Mouse (Mus musculus) gastrocnemius, postnatal 10 days (tissue): ENCODE results near the gene Wdr54. TPM values are rescaled to one million over a fixed set of nuclear protein-coding genes. Genes with fewer than 3 reads are reported as not detected.
"Not testable (repeated sequence)": the region's sequence is repeated elsewhere in the genome, so short reads cannot be mapped to it uniquely, and the experiment has no call there.

Experiments
- DNase-seq: peaks from one replicate; pipeline ENCODE4 v3.0.0; 2021; ENCODE audit warnings: mixed read lengths
- total RNA-seq, 2 experiments: library from RNA; stranded (reverse); gene quantifications; 2 replicates each; pipeline ENCODE4 v1.2.3; 2021

Wdr54 gene
- total RNA-seq, 2 experiments from 2014 or later = 0.43 to 1.4 TPM

DNA sequence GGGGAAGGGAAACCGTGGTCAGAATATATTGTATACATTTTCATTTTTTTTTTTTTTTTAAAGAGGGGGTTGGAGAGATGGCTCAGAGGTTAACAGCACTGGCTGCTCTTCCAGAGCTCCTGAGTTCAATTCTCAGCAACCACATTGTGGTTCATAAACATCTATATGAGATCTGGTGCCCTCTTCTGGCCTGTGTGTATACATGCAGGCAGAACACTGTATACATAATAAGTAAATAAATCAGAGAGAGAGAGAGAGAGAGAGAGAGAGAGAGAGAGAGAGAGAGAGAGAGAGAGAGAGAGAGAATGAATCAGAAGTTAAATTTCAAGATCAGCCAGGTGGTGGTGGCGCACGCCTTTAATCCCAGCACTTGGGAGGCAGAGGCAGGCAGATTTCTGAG is 3.3 kb upstream of the Wdr54 start:
- not testable (repeated sequence) for DNase-seq

DNA sequence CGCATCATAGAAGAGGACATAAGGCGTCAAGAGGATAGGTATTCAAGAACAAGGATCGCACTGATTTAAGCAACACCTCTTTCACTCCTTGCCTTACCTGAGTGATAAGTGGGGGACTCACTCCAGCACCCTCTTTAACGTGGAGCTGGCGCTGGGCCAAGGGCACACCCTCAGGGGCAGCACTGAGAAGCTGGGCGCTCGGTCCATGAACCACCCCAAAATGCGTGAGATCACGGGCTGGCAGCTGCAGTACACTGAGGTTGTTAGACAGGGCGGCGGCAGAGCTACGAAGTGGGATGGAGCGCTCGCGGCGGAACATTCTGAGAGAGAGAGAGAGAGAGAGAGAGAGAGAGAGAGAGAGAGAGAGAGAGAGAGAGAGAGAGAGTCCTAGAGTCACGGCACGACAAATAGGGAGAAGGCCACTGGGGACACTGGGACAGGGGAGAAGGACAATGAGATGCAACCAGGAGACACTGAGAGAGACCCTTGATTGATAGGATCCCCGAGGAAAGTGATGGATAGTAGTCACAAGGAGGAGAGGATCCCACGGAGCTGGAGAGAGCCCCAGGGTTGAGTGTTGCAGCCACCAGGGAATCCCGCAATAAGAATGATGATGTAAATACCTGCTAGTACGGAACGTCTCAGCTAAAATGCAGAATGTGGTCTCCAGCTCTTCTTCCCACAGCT is 502 bp downstream of the Wdr54 start:
- DNase-seq = peak; percentile 44

GRCm38 (mm10) chr6:83153485-83153884 is 2.7 kb downstream of the Wdr54 start:
- DNase-seq = no peak

GRCm38 (mm10) chr6:83153038-83153437 is 3.2 kb downstream of the Wdr54 start:
- no peak for DNase-seq

DNA sequence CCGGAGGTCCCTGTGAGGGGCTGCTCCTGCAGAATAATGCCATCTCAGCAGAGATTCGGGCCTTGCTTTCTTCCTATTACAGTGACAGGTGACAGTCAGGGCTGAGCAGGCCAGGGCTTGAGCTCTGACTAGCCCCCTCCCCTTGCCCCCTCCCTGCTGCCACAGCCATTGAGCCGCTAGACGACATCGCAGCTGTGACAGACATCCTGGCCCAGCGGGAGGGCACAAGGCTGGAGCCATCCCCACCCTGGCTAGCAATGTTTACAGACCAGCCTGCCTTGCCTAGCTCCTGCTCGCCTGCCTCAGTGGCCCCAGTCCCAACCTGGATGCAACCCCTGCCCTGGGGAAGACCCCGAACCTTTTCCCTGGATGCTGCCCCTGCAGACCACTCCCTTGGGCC is 4.5 kb downstream of the Wdr54 start:
- DNase-seq = no peak

DNA sequence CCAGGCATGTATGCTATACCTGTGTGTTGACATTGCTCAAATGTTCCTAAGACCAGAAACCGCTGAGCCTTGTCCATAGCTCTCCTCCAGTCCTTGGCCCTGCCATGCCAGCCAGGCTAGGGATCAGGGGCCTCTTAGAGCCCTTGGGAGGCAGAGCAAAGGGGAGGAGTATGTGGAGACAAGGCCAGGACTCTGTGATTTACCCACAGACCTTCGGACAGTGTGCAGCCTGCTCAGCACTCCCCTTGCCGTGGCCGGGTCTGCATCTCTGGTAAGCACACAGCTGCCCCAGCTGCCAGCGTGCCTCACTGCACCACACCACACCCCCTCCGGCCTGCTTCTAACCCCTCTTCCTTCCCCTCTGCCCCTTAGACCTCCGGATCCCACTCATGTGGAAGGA is 8.9 kb downstream of the Wdr54 start:
- DNase-seq = no peak

- DNase-seq = no peak
Observed at GRCm38 (mm10) chr6:83145805-83146204, 10.4 kb downstream of the Wdr54 start.

GRCm38 (mm10) chr6:83145209-83145608 is 11.0 kb downstream of the Wdr54 start:
- no peak for DNase-seq

GRCm38 (mm10) chr6:83142886-83143285 is 13.3 kb downstream of the Wdr54 start:
- DNase-seq = no peak

GRCm38 (mm10) chr6:83142211-83142731 is 13.9 kb downstream of the Wdr54 start:
- DNase-seq = no peak

DNA sequence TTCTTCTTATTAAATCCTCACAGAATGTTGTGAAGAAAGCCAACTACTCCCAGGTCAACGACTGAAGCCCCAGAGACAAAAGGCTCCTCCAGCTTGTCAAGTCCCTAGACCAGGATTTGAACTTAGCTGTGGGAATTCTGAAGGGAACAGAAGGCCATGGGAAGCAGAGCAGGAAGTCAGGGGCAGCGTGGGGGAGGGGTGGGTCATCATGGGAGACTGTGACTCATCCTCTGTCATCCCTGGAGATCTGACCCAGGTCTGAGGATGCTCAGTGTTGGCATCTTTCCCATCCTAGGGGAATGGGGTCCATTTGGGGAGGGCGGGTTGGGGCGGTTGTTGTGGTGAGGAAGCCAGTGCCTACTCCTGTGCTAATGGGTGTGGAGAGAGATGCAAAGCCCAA is 14.6 kb downstream of the Wdr54 start:
- DNase-seq = no peak

DNA sequence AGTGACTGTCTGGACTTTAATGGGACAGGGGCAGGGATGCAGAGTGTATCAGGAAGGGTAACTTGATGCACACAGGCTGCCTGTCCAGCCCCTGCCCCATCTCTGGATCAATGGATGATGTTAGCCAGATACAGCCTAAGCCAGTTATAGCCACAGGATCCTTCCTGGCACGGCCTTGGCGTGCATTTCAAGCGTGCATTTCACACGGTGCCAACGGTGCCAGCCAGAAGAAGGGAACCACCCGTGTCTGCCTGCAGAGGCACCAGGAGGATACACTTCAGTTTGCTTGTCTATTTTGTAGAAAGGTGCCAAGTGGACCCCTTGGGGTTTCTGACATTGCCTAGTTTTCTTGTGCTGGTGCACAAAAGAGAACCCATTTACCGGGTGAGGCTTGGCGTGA is 16.2 kb downstream of the Wdr54 start:
- no peak for DNase-seq

- DNase-seq = peak; percentile 47
Observed at GRCm38 (mm10) chr6:83138056-83138455, 18.1 kb downstream of the Wdr54 start.

GRCm38 (mm10) chr6:83137576-83137950 is 18.6 kb downstream of the Wdr54 start:
- peak; percentile 93 for DNase-seq

GRCm38 (mm10) chr6:83136881-83137575 is 19.2 kb downstream of the Wdr54 start:
- DNase-seq = peak; percentile 80

DNA sequence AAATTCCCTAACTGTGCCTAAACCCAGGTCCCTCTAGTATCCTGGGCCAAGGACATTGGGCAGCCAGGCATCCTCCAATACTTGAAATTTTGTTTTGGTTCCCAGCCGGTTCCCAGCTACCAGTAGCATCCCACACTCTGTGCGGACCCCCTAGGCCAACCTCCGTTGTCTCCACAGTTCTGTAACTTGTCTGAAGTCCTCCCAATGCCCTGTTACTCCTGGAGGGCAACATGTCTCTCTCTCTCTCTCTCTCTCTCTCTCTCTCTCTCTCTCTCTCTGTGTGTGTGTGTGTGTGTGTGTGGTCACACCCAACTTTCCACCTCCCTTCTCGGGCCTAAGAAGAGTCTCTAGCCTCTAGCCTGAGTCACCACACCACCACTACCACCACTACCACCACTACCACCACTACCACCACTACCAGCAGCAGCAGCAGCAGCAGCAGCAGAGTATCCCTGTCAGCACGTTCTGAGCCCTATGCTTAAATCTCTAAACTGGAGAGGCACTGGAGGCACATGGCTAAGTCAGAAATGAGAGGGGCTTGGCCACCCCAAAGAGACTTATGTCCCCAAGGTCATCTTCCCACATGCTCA is 19.8 kb downstream of the Wdr54 start:
- no peak for DNase-seq

DNA sequence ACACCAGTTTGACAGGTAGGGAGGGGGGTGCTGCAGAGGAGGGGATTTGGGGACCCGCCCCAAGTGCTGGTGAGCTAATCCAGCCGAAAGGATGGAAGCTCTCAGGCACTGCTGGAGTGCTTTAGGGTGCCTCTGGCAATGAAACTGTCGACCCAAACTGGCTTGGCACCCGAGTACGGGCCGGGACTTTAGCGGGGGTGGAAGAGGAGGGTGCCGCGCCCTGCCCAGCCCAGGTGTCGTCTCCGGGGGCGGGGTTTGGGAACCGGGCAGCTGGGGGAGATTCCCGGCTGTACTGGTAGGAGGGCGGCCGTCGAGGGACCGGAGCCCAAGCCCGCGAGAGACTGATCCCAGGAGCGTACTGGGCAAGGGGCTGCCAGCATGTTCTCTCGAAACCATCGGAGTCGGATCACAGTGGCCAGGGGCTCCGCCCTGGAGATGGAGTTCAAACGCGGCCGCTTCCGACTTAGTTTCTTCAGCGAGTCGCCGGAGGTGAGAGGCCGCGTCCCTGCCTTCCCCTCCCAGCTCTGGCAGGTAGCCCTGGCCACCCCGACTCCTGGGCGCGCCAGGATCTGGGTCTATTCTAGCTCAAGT is 20.5 kb downstream of the Wdr54 start:
- peak; percentile 66 for DNase-seq

- DNase-seq = no peak
Observed at GRCm38 (mm10) chr6:83134951-83135513, 21.2 kb downstream of the Wdr54 start, which contains the start of gene Rtkn. Rtkn (plus strand) TSS chr6:83135463.

- no peak for DNase-seq
Observed at GRCm38 (mm10) chr6:83134226-83134625, 22.0 kb downstream of the Wdr54 start.

DNA sequence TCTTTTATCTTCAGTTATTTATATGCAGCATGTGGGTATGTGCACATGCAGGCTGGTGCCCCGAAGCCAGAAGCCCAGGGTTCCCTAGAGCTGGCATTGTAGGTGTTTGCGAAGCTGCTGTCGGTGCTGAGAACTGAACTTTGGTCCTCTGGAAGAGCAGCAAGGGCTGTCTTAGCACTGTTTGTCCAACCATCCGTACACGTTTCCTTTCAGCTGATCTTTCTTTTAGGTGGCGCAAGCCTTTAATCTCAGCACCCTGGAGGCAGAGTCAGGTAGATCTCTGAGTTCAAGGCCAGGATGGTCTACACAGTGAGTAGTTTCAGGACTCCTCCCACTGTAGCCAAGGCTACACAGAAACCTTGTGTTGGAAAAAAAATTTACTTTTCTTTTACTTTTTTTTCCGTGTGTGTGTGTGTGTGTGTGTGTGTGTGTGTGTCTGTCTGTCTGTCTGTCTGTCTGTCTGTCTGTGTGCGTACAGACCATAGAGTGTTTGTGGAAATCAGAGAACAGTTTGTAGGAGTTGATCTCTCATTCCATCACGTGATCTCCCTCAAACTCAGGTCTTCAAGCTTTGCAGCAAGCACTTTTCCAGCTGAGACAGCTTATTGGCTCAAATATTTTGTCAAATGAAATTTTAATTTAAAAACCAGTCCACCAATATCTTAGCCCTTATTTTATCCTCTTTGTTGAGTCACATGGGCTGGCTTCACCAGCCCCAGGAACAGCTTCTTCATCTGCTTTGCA is 23.8 kb downstream of the Wdr54 start:
- DNase-seq = no peak

DNA sequence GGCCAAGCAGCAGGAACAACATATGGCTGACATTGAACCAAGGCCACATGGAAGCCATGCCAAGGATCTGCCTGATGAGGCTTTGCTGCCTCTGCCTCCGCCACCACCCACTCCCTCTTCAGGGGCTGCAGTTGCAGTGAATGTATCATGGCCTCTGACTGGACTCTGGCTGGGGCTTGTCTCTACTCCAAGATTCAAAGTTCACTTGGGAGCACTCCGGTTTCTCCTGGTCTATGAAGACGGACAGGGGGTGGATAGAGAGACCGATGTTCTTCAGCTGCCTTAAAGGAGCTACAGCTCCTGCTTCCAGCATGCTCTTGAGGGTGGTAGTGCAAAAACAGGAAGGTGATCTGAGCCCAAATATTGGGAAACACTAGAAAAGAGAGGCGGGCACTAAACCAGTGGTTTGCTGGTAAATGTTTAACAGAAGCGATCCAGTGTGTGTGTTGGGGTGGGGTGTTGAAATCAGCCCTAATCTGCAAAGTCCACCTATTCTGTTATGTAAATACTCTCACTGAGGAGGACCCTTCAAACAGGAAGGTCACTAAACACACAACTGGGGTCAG is 24.6 kb downstream of the Wdr54 start:
- DNase-seq = peak; percentile 2

- DNase-seq = no peak
Observed at GRCm38 (mm10) chr6:83127419-83127818, 28.8 kb downstream of the Wdr54 start.
